Mouse (Mus musculus): ENCODE results near the gene Mrtfb.

Gene Mrtfb

DNA sequence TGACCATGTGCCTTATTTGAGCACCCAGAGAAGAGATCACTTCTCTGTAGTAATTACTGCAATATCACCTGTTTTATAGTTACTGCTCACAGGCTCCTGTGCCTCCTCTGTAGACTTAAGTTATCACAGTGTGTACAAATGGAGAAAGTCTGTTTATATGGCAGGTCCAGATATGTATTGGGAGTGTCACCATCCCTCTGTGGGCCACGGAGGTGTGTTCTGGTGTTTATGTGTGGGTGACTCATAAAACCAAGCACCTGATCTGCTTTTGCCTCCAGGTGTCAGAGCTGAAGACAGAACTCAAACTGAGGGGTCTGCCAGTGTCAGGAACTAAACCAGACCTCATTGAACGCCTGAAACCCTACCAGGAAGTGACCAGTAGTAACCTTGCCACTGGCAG is 144.1 kb downstream of the Mrtfb start:
- DNase-seq (ENCODE audit: low spot score in 2 of 2): no peak

GRCm38 (mm10) chr16:13401591-13401990 is 145.3 kb downstream of the Mrtfb start:
- no peak for DNase-seq (ENCODE audit: low spot score in 2 of 2)

GRCm38 (mm10) chr16:13404656-13405055 is 148.4 kb downstream of the Mrtfb start:
- no peak for DNase-seq (ENCODE audit: low spot score in 2 of 2)

DNA sequence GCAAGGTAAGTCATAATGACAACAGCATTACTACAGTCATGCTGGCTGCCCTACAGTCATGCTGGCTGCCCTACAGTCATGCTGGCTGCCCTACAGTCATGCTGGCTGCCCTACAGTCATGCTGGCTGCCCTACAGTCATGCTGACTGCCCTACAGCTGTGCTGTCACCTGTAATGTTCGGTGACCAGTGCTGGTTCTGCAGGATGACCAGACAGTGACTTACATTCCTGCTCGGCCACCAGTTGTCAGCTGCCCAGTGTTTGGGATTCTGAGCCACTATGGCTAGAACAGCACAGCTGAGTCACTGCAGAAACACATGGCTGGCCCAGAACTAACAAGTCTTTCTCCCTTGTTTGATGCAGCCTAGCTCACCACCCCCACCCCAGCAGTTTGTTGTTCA is 149.1 kb downstream of the Mrtfb start:
- no peak for DNase-seq (ENCODE audit: low spot score in 2 of 2)

- DNase-seq (ENCODE audit: low spot score in 2 of 2): no peak
Observed at GRCm38 (mm10) chr16:13409530-13410163, 153.4 kb downstream of the Mrtfb start.

DNA sequence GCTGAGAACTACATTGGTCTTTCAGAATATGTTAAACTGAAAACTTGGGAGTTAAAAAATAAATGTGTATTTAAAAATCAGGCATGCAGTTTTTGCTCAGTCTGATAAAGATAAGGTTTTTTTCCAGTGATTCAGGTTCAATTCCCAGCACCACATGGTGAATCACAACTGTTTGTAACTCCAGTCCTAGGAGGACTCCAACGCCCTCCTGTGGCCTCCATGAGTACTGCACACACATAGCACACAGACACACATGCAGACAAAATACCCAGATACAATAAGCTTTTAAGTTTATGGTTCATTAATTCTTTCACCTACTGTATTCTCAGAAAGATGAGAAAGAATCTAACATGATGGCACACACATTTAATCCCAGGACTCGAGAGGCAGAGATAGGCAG is 154.5 kb downstream of the Mrtfb start:
- DNase-seq (ENCODE audit: low spot score in 2 of 2): no peak

DNA sequence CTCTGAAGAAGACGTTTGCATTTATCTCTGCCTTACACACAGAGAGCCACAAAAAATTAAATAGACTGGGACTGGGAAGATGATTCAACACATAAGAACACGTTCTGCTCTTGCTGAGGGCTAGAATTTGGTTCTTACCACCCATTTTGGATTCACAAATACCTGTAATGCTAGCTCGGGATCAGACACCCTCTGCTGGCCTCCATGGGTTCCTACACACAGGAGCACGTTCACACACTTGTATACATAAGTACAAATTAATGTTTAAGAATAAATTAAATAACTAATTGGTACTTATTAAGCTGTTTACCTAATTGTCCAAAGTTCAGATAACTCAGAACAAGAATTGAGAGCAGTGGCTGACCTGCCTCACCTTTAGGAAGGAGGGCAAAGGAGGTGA is 155.2 kb downstream of the Mrtfb start:
- no peak for DNase-seq (ENCODE audit: low spot score in 2 of 2)

DNA sequence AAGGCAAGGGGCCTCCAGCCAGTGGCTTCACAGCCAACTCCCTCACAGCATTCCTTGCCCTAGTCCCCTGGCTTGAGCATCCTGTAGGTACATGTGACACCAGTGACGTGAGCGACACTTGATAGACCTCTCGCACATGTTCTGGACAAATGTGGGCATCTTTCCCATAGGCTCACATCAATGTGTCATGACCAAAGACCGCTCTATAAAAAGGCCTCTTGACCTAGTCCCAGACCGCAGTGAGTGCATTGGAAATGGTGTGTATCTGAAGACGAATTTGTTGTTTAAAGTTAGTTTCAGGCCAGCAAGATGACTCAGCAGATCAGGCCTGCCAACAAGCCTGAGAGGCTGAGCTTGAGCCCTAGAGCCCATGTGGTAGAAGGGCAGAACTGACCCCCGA is 158.3 kb downstream of the Mrtfb start:
- no peak for DNase-seq (ENCODE audit: low spot score in 2 of 2)

- no peak for DNase-seq (ENCODE audit: low spot score in 2 of 2)
Observed at GRCm38 (mm10) chr16:13414972-13415371, 158.7 kb downstream of the Mrtfb start.

DNA sequence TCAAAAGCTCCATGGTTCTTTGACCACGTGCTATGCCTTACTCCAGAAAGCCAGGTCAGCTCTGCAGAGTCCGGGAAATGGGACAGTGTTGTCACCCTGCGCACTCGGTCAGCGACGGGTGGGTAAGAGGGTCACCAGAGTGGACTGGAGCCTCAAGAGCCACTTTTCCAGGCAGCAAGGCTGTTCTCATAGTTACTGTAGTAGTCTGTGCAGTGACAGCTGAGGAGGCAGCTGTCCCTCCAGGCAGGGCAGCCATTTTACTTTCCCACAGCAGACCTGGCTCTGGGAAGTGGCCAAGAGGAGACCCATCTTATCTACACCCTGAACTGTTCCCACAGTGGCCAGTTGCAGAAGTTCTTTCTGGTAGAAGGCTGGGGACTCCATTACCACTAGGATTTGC is 159.2 kb downstream of the Mrtfb start:
- no peak for DNase-seq (ENCODE audit: low spot score in 2 of 2)

DNA sequence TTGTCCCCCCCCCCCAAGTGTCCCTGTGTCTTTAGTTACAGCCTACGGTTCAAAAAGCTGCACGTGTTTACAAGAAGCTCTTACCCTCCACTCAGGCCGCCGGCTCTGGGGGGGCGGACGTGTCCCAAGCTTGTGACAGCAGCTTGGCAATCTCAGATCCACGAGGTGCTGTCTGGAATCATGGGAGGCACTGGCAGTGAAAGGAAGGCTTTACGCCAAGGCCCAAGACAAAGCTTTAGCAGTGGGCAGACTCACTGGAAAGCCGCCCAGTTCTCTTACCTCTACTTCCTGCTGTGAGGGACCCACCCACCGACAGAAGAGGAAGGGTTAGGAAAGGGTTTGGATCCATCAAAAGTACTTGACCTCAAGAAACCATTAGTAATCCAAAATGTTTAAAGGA is 160.2 kb downstream of the Mrtfb start:
- peak in 1 of 2 experiments; percentile 45 for DNase-seq (ENCODE audit: low spot score in 2 of 2)

GRCm38 (mm10) chr16:13417904-13418303 is 161.6 kb downstream of the Mrtfb start:
- DNase-seq (ENCODE audit: low spot score in 2 of 2): no peak

DNA sequence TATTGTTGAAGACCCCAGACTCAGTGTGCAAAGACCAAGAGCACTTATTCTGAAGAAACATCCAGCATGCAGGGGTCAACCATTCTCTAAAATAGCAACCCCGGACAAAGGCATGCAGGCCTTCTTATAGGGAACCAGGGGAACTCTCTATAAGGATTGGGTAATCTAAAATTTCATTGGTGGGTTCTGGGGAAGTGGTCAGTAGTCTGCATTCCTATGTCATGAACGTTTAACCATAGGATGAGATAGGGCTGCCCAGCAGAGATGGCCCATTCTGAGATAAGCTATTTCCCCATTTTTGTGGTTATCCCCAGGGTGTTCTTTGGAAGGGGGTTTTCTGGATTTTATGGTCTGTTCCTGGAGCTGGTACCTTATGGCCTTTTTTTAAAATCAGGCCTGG is 163.5 kb downstream of the Mrtfb start:
- DNase-seq (ENCODE audit: low spot score in 2 of 2): no peak

GRCm38 (mm10) chr16:13422522-13422921 is 166.2 kb downstream of the Mrtfb start:
- DNase-seq (ENCODE audit: low spot score in 2 of 2): no peak

DNA sequence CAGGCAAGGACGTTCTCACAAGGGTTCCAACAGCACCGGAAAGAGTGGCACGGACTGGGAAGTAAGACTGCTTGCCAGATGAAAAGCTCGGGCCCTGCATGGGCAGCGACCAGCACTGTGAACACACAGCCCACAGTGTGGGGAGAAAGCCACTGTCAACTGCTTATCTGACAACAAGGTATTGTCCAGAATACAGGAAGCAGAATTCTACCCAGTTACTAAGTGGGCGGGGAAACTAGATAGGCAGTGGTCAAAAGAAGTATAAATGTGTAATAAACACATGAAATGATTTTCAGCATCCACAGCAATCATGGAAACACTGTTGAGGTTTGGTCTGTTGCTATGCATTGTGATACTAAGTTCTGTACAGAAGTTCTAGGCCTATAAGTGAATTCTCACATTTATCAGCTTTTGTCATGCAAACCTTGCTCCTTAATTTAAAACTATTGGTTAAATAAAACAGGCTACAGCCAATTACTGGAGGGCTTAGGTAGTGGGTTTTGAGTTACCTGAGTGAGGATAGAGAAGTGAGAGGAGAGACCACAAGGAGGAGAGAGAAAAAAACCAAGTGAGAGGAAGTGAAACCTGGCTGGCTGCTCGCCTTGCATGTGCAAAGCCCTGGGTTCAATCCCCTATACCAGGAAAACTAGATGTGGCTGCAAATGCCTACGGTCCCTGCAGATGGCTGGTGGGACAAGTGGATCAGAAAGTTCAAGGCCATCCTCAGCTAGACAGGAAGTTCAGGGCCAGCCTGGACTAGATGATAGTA is 167.5 kb downstream of the Mrtfb start:
- DNase-seq (ENCODE audit: low spot score in 2 of 2): no peak

GRCm38 (mm10) chr16:13425804-13426203 is 169.5 kb downstream of the Mrtfb start:
- no peak for DNase-seq (ENCODE audit: low spot score in 2 of 2)

- DNase-seq (ENCODE audit: low spot score in 2 of 2): no peak
Observed at GRCm38 (mm10) chr16:13426831-13427589, 170.7 kb downstream of the Mrtfb start.

GRCm38 (mm10) chr16:13428077-13428476 is 171.8 kb downstream of the Mrtfb start:
- no peak for DNase-seq (ENCODE audit: low spot score in 2 of 2)

DNA sequence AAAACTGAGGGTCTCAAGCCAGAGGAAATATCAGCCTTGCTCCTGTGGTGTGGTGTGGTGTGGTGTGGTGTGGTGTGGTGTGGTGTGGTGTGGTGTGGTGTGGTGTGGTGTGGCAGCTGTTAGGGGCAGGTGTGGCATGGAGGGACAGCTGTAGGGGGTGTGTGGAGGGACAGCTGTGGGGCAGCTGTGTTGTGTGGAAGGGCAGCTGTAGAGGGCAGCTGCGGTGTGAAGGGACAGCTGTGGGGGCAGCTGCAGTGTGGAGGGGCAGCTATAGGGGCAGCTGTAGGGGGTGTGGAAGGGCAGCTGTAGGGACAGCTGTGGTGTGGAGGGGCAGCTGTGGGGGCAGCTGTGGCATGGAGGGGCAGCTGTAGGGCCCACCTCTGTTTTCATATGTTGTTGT is 172.5 kb downstream of the Mrtfb start:
- DNase-seq (ENCODE audit: low spot score in 2 of 2): no peak

GRCm38 (mm10) chr16:13429921-13430606 is 173.8 kb downstream of the Mrtfb start:
- DNase-seq (ENCODE audit: low spot score in 2 of 2): no peak

DNA sequence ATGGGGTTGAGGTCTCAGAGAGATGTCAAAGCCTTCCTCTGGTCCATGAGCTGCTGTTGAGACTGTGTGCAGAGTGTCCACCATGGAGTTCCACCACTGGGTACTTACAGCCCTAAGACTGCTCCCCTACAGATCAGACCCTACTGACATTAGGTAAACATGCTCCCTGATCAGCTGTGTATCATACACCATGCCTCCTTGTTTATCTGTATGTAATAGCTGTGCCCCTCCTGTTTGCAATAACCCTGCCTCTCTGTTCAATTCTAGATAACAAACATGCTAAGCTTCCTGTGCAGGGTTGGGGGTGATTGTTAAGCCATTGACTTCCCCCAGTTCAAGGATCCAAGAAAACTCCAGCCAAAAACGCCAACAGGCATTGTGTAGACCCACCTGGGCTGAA is 174.7 kb downstream of the Mrtfb start:
- no peak for DNase-seq (ENCODE audit: low spot score in 2 of 2)

- DNase-seq (ENCODE audit: low spot score in 2 of 2): no peak
Observed at GRCm38 (mm10) chr16:13435627-13436026, 179.3 kb downstream of the Mrtfb start.
